Mouse (Mus musculus) ES-CJ7 (cell line): ENCODE measurements around the gene Fbp1.

Source experiments
- DNase-seq: peaks from one replicate; pipeline ENCODE4 v3.0.0; 2011; ENCODE audit warnings: low read depth, low spot score

Fbp1 gene

DNA sequence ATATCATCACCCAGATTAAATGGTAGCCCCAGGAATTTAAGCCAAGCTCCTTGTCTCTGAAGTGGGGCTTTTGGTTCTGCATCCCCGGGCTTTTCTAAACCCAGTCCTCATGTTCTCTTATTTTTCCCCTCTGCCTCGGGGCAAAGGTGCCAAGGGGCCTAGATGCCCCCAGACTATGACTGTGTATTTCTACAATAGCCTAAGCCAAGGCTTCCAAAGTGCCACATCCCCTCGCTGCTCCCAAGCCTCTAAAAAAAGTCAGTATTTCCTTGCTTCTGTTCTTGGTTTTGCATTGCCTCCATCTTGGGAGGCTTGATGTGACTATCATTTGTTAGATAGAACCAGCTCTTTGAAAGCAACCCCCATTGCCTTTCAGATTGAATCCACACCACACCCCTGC lies 3.5 kb downstream of the Fbp1 start:
- DNase-seq, result no peak

DNA sequence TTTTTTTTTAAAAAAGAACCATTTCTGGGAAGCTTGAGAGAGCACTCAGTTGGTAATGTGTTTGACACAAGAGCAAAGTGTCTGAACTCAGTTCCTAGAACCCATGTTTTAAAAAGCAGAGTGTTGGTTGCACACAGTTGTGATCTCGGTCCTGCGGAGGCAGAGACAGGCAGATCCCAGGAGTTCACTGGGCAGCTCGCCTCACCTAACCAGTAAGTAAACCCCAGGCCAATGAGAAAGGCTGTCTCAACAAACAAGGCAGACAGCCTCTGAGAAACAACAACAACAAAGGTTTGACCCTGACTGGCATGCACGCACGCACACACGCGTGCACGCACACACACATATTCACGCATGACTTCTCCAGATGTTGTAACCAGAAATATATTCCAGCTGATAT lies 4.2 kb downstream of the Fbp1 start:
- DNase-seq, result no peak

DNA sequence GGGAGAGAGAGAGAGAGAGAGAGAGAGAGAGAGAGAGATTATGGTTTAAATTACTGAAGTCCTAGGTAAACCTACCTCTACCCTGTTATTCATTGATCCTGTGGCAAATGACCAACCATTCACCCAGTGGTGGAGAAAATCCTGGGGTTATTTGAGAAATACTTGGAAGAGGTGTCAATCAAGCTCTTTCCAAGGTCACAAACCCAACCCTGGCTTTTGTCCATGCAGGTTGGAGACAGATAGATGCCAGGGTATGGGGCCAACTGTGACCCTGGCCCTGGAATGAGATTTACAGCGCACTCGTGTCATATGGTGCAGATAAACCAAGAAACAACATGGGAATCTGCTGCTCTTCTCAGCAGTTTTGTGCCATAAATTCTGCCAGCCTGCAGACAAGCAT lies 4.6 kb downstream of the Fbp1 start:
- no peak for DNase-seq

DNA sequence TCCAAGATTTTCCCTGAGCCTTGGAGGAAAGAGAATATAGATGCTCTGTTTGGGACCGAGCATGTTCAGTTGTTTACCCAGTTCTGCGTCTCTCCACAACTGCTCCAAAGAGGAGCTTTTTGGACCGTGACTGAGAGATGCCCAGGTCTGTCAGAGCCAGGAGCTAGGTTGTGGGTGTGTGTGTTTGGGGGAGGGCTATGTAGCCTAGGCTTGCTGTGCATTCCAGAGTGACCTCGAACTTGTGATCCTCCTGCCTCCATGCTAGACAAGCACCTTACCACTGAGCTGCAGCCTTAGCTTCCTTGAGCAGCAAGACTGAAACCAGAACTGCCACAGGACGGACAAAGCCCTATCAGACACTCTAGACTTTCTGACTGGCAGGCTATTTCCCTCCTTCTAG lies 5.2 kb downstream of the Fbp1 start:
- no peak for DNase-seq

DNA sequence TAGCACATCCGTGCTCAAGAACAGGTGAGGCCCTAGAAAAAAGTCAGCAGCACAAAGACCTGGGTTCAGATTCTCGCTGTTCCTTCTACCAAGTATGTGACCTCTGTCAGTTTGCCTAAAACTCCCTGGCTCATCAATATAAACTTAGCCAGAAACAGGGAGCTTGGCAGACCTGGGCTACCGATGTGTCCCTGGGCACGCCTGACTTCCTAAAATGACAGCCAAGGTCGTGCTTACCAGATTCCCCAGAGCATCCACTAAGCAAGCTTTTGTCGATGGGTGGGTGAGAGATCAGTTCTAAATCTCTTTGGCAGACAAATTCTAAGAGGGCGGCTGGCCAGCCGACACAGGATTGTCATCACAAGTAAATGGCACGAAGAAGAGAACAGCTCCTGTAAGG lies 6.7 kb downstream of the Fbp1 start:
- no peak for DNase-seq

DNA sequence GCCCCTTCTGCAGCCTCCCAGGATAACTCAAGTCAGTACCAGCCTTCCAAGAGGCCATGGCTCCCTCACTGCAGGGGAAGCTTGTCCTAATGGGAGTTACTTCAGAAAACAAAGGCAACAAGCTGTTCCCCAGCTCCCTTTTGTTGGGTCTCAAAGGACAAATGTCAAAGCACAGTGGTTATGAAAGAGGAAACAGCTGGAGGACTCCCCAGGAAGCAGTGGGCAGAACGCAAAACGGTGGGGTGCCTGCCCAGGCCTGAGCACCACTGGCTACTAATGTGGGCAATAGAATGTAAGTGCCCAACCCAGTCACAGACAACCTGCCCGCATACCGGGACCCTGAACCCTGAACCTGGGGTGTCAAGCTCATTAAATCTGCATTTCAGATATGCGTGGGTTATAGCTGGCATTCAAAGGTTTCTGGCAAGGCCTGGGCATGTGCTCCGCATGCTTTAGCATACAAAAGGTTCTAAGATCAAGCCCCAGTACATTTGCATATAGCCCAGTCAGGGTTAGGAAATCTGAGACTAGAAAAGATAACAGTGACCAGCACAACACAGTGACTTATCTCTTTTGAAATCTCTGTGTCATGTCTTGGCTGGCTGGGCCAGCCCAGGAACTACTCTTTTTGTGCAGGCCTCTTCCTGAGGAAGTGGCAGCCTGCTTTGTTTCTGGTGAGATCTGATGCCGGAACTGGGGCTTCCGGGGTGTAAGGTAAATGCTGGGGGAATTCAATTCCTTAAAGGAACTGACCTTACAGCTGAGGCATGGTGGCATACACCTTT lies 8.1 kb downstream of the Fbp1 start:
- peak; percentile 37 for DNase-seq

DNA sequence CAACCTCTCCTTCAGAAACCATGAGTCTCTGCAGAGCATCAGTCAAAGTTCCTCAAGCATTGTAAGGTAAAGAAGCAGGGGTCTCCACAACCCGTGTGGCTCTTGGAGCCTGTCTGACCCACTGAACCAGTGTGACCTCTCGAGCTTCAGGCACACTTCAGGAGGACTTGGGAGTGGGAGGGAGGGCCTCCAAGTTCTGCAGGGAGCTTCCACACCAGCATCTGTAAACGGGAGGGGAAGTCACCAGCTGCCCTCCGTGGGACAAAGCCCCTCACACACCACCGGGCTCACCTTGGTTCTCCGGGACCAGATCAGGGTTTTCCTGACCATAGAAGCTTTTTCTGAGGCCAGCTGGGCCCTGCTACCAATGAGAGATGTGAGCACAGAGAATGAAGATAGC lies 8.7 kb downstream of the Fbp1 start:
- no peak for DNase-seq

DNA sequence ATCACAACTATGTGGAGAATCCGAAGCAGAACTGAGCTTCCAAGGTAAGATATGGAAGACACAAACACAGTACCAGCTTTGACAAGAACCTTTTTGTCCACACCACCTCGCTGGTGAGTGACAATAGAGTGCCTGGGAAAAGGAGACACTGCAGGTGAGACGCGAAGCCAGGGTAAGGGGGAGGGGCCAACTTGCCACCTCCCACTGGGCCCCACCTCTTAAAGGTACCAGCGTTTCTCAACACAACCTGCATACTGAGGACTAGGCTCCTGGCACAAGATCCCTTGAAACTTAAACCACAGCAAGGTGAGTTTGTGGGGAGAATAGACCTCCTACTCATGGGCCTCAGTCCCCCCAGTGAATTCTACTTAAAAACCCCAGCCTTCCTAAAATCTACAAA lies 10.8 kb downstream of the Fbp1 start:
- DNase-seq, result no peak

DNA sequence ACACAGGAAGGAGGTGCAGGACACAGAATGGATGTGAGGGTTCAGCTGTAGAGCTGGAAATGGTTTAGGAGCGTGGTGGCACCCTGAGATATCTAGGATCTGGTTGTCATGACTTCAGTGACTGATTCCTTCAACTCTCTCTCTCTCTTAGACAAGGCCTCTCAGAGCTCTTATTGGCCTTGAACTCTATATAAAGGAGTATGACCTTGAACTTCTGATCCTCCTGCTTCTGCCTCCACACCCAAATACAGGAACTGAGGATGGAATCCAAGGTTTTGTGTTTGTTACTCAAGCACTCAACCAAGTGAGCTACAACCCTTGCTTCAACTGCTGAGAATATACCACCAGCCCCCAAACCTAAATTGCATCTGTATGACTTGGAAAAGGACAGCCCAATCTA lies 12.0 kb downstream of the Fbp1 start:
- DNase-seq, result no peak

DNA sequence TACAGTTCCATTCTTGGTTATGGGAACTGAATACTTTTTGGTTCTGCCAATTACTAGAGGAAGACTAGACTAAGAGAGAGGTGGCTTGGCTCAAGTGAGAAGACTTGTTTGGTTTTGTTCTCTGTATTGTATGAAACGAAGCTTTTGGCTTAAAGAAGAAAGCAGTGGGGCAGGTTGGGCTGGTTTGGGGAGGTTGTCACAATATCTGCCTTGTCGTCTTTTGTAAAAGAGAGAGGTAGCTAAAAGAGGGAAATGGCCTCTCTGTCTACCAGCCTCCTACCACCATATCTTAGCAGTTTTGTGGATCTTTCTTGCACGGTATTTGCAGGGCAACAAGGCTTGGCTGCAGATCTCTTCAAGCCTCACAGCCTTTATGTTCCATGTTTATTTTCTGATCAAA lies 15.8 kb downstream of the Fbp1 start:
- no peak for DNase-seq

DNA sequence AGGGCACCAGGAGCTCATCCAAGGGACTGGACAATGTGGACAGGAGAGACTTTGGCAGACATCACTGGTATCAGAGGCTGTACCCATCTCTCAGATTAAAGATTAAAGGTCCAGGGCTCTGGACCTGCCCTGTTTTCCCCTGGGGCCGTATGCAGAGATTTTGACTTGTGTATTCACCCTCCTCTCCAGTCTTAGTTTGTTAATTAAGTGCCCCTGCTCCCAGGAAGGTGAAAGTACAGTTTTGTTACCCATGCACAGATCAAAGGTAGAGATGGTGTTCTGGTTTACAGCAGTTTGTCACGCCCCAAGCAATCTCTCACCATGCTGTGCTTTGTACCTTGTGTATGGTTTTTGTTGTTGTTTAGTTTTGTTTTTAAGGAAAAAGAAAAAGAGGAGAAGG lies 17.5 kb downstream of the Fbp1 start:
- DNase-seq, result no peak

DNA sequence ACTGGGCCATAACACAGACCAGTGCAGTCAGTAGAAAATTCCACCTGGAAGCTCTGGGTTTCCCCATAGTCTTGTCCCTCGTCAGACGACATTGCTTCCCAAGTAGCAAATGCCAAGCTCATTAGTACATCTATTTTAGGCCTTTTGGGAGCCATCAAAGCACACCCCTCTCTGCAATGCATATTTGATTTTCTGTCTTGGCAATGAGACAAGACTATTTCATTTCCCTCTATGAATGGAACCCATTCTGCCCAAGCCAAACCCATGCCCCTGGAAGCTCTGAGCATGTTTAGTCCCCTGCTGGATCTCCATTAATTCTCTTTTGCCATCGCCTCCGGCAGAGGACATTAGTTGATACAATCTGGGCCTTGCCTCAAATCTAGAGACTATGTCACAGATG lies 21.3 kb downstream of the Fbp1 start:
- no peak for DNase-seq

DNA sequence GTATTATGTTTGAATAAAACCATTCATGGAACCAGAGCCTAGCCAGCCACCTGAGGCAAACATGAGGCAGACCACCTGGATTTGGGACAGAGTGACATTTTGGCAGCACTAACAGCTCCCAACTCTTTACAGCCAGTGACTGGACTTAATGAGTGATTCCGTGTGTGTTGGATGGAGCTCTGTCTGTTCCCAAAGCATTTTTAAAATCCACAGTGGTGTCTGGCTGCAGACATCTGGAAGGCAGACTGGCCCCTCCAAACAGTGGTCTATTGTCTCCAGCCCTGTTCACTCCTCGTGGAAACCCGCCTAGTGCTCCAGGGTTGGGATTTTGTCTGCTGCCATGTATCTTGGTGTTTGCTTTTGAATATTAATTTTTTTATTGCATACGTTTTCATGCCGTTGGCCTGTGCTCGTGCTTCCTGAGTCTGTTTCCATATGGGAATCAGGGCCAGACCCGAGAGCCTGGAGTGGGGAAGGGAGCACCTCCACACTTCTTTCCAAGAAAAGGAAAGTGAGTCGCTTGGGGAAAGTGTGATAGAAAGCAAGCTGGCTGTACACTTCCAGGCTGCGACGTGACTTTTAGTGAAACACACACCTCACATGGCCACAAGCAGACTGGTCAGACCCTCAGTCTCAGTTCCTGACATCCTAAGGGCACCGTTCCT lies 22.3 kb downstream of the Fbp1 start:
- no peak for DNase-seq

DNA sequence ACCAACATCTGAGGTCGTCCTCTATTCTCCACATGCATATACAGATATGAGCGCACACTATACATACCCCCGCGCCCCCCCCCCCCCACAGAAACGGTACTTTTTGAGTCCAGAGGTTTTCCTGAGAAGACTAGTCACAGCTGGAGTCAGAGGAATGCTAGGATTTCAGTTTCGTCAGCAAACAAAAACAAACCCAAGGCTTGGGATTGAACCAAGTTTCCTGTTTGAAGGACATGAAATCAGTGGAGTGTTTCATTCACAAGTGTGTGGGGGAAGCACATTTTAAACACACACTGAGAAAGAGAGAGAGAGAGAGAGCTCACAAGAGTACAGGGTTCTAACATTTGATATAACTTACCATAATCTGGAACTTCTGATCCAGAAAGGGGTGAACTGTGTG lies 24.3 kb downstream of the Fbp1 start:
- DNase-seq, result no peak

DNA sequence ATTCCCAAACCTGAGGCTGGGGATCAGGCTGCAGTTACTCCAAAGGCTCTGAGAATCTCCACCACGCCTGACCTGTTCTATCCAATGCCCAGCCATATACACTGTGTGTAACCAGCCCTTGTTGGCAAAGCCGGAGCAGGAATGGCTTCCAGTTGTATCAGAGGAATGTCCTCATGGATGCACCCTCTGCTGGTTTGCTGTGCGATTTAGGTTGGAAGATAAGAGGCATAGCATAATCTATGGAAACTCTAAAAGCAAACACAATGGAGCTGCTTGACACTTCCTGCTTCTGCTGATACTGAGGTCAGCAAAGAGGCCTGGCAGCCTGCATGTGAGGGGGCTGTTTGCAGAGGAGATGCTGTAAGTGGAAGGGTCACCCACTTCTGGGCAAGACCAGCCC lies 25.2 kb downstream of the Fbp1 start:
- DNase-seq, result no peak

DNA sequence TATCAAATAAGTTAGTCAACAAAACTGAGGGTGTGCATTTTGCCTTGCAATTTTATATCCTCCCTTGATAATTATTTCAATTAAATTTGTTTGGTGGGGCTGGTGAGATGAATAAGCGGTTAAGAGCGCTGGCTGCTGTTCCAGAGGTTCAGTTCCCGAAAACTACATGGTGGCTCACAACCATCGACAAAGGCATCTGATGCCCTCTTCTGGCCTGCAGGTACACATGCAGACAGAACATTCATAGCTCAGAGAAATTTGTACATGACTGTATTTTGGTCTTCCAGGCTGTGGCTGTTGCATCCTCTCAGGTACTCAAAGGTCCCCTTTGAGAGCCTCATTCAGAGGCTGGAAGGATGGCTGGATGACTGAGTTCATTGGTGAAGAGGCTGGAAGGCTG lies 28.0 kb downstream of the Fbp1 start:
- DNase-seq, result peak; percentile 49

DNA sequence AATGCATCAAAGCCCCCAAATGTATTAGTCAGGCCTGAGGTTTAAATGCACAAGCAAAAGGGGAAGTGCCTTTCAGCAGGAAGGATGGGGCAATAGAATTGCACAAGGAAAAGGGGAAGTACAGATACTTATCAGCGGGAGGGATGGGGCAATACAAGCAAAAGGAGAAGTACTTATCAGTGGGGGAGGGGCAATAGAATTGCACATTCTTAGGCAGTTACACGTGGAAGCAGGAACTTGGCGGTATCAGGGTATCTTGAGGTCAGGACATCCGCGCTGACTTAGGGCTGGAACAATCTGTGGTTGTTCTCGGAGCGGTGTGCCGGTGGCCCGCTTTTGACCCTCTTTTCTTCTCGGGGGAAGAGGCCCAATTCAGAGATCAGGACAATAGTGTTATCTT lies 28.8 kb downstream of the Fbp1 start:
- DNase-seq, result peak; percentile 27

DNA sequence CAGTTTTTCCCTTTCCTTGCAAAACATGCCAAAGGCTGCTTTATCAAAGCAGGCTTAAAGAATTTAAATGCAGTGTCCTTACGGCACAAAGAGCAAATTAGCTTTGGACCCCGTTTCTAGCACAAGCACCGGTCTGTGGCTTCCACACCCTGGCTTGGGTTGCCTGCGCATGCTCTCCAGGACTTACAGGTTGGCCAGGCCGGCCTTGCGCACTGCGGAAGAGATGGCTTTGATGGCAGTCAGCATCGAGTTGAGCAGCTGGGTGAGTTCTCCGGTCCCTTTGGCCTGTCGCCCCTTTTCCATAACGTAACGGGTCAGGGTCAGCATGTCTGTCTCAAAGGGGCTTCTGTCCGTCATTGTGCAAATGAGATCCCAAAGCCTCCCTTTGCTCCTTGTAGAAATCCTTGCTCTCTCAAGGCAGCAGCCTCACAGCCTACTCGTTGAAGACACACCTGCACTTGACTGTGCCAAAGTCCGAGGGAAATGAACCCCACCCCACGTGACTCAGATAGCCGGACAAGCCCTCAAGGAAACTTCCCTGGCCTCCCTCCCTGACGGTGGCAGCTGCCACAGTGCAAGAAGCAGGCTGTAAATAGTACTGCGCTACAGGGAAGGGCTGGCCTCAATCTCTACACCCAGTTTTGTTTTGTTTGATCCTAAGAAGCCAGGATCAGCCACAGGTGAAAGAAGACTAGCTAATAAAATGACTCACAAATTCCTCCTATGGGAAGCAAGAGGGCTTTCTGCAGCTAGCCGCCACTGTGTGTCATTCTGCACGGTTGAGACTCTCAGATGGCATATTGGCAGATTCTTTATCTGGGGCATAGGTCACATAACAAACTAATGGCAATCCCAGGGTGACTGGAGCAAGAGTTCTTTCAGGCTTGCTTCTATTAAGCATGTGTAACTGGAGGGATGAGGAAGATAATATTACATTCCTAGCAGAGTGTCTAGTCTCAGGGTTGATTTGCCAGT lies 29.9 kb downstream of the Fbp1 start, which contains the start of gene Fbp2:
Gene Fbp2 (minus strand): TSS at position 482 of the 975 bp plus-strand sequence.
- DNase-seq, result peak; percentile 44

DNA sequence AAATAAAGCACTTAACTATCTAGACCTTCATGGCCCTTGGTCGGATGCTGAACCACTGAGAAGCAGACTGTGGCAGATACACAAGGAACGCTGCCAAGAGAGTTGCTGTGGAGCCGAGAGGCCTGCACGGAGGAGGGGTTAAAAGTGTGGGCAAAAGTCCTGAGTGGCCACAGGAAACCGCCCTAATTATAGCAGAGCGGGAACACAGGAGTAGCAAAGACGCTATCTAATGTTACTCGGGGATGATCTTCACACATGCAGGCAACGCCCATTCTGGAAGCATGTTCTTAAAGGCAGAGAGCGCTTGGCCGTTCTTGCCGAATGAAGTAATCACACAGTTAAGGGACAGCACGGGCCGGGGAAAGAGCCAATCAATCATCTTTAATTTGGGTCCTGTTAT lies 31.2 kb downstream of the Fbp1 start:
- DNase-seq, result no peak

DNA sequence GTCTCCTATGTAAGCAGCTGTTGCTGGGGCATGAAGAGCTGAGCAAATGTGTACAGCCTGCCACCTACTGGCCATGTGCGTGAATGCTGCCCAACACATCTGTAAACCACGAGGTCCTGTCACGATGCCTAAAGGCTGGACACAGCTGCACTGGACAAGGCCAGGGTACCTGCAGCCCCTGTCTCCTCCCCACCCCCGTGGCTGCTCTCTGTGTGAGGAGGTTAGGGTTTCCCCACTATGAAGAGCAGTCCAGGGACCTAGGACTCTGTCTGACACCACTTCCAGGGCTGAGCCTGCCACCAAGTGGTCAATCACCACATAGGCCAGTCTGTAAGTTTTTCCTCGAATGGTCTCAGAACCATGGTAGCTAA lies 31.8 kb downstream of the Fbp1 start:
- peak; percentile 93 for DNase-seq

DNA sequence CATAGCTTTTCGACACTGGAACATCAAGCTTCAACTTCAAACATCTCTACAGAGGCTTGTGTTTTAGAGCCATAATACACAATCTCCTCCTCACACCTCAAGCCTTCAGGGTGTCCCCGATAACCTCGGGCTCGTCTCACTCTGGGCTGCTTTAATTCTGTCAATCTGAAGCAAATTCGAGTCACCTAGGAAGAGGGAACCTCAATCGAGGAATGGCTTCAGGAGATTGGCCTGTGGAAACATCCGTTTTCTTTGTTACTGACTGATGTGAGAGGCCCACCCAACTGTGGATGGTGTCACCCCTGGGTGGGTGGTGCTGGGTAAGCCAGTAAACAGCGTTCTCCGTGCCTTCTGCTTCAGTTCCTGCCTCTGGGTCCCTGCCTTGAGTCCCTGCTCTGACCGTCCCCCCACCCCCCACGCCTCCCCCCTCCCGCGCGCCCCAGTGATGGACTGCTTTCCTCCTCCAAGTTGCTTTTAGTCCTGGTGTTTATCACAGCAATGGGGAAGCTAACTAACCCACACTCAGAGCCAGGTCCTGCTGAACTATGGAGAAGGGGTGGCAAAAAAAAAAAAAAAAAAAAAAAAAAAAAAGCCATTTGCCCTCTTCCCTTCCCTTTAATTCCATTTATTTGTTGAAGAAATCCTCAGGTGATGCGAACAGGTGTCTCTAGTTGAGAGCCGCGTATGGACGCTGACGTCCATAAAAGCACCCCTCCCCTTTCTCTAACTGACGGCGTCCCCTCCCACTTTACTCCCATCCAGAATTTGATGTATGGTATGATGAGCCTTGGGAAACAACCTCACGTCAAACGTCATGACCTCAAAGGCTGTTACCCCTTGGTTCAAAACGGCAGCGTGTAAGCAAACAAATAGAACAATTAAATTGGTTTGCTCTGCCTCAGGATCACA lies 32.4 kb downstream of the Fbp1 start:
- no peak for DNase-seq
